ENCODE assay signal across 8 mouse cellular contexts in genomic region chr1:130300065-130300815, GRCm38 (mm10).
DNase-seq lines count a peak whose midpoint lies in the region; ATAC-seq and TF ChIP-seq lines count a peak whose summit lies in the region.

No protein-coding gene starts in this region.

- no peaks in the 10 kb centered on the region for H3K27me3 ChIP-seq in kidney, postnatal 0 days (ENCODE audit: insufficient read depth, low read length)
- H3K27me3 ChIP-seq in embryonic facial prominence, embryonic 11.5 days (ENCODE audit: control insufficient read depth, insufficient read depth, low read length) = no peaks in the 10 kb centered on the region
- no peaks in the 10 kb centered on the region for H3K27me3 ChIP-seq in midbrain, postnatal 0 days (ENCODE audit: insufficient read depth, low read length)

- no peak overlapping the region for H3K4me3 ChIP-seq in kidney, postnatal 0 days (replicated peaks; ENCODE audit: low read depth, low read length)
- H3K4me3 ChIP-seq in embryonic facial prominence, embryonic 11.5 days (ENCODE audit: low read depth, low read length) = no peak overlapping the region
- H3K4me3 ChIP-seq in midbrain, postnatal 0 days (ENCODE audit: low read depth, low read length) = no peak overlapping the region; the same call in 1 of the 2 replicates

- no peak for TF ChIP-seq CTCF in kidney, postnatal 0 days (IDR thresholded peaks at IDR 0.05; ENCODE audit: low read depth)
- no peak for TF ChIP-seq CTCF in midbrain, postnatal 0 days (IDR thresholded peaks at IDR 0.05)

- H3K9ac ChIP-seq in kidney, postnatal 0 days (ENCODE audit: low read depth, low read length) = no peak overlapping the region
- H3K9ac ChIP-seq in embryonic facial prominence, embryonic 11.5 days (replicated peaks; ENCODE audit: low read length) = peak overlapping the region; percentile 38; the same call in 1 of the 2 replicates
- H3K9ac ChIP-seq in midbrain, postnatal 0 days (replicated peaks; ENCODE audit: low read length, poor library complexity, severe bottlenecking) = 0 out of 2 replicates have a peak overlapping the region, but pooled peaks have one; percentile 9

- 10% methylated on average over 13 of the region's 13 CpGs for WGBS in kidney, postnatal 0 days
- 7% methylated on average over 13 of the region's 13 CpGs for WGBS in embryonic facial prominence, embryonic 11.5 days
- WGBS in midbrain, postnatal 0 days = 8% methylated on average over 13 of the region's 13 CpGs

- H3K36me3 ChIP-seq in kidney, postnatal 0 days (ENCODE audit: insufficient read depth, low read length) = no peaks in the 10 kb centered on the region
- H3K36me3 ChIP-seq in embryonic facial prominence, embryonic 11.5 days (replicated peaks; ENCODE audit: control insufficient read depth, insufficient read depth, low read depth, low read length) = no peaks in the 10 kb centered on the region
- H3K36me3 ChIP-seq in midbrain, postnatal 0 days (ENCODE audit: insufficient read depth, low read length) = no peaks in the 10 kb centered on the region

- no peak for ATAC-seq in kidney, postnatal 0 days (replicated peaks; ENCODE audit: low FRiP score, low read depth)
- ATAC-seq in embryonic facial prominence, embryonic 11.5 days (replicated peaks; ENCODE audit: insufficient number of reproducible peaks, low FRiP score, low TSS enrichment, low read depth) = peak; percentile 88
- ATAC-seq in midbrain, postnatal 0 days (ENCODE audit: low FRiP score) = 0 out of 2 replicates have a peak, but pooled peaks have one; percentile 52

- no peak overlapping the region for H3K27ac ChIP-seq in kidney, postnatal 0 days
- H3K27ac ChIP-seq in embryonic facial prominence, embryonic 11.5 days (replicated peaks; ENCODE audit: low read depth, low read length) = no peak overlapping the region
- H3K27ac ChIP-seq in midbrain, postnatal 0 days (ENCODE audit: low read depth, low read length) = no peak overlapping the region

- peak overlapping the region; percentile 47 for H3K4me2 ChIP-seq in kidney, postnatal 0 days (ENCODE audit: low read length)
- peak overlapping the region; percentile 32; the same call in 1 of the 2 replicates for H3K4me2 ChIP-seq in embryonic facial prominence, embryonic 11.5 days (ENCODE audit: low read depth, low read length)
- H3K4me2 ChIP-seq in midbrain, postnatal 0 days (ENCODE audit: low read depth, low read length, poor library complexity, severe bottlenecking) = peak overlapping the region; percentile 44

- peak; percentile 29 for DNase-seq in kidney, postnatal 0 days (ENCODE audit: low spot score)
- no peak for DNase-seq in kidney, postnatal 25 days
- DNase-seq in embryonic facial prominence, embryonic 11.5 days (ENCODE audit: low spot score) = peak; percentile 73
- DNase-seq in hindlimb bud, embryonic 11.5 days (ENCODE audit: extremely low spot score, low read depth, low spot score) = peak; percentile 33
- DNase-seq in midbrain, postnatal 0 days (ENCODE audit: low spot score) = peak; percentile 53
- DNase-seq in cerebellum, adult 9-11 months = no peak
- DNase-seq in MN1 (ENCODE audit: low spot score) = no peak
- no peak for DNase-seq in urinary bladder, adult 2 months (ENCODE audit: low spot score)

- H3K9me3 ChIP-seq in kidney, postnatal 0 days (replicated peaks; ENCODE audit: low read length) = no peaks in the 10 kb centered on the region
- H3K9me3 ChIP-seq in embryonic facial prominence, embryonic 11.5 days (replicated peaks; ENCODE audit: control insufficient read depth, low read length) = no peaks in the 10 kb centered on the region
- no peaks in the 10 kb centered on the region for H3K9me3 ChIP-seq in midbrain, postnatal 0 days (ENCODE audit: low read length)

- H3K4me1 ChIP-seq in kidney, postnatal 0 days (replicated peaks; ENCODE audit: insufficient read depth, low read length) = no peaks in the 10 kb centered on the region
- no peaks in the 10 kb centered on the region for H3K4me1 ChIP-seq in embryonic facial prominence, embryonic 11.5 days (ENCODE audit: control insufficient read depth, insufficient read depth, low read length)
- peaks cover 9% of the 10 kb centered on the region for H3K4me1 ChIP-seq in midbrain, postnatal 0 days (ENCODE audit: insufficient read depth, low read length)

Comparison
In these comparisons a context has a peak if more than half of its experiments do, and no peak if none do; other contexts are left out.
1. DNase-seq: peak in kidney, postnatal 0 days (single experiment), embryonic facial prominence, embryonic 11.5 days (single experiment), hindlimb bud, embryonic 11.5 days (single experiment) and midbrain, postnatal 0 days (single experiment); none in kidney, postnatal 25 days (0 of 2), cerebellum, adult 9-11 months (single experiment), MN1 (single experiment) and urinary bladder, adult 2 months (single experiment).
2. Peak in every context shown above with its lines, with median percentiles within 50 percentile points of each other: H3K4me2 ChIP-seq.